Mouse (Mus musculus): ENCODE data around the gene Ankrd24.
"Not testable (repeated sequence)": the region's sequence is repeated elsewhere in the genome, so short reads cannot be mapped to it uniquely, and the experiment has no call there.

Gene Ankrd24

DNA sequence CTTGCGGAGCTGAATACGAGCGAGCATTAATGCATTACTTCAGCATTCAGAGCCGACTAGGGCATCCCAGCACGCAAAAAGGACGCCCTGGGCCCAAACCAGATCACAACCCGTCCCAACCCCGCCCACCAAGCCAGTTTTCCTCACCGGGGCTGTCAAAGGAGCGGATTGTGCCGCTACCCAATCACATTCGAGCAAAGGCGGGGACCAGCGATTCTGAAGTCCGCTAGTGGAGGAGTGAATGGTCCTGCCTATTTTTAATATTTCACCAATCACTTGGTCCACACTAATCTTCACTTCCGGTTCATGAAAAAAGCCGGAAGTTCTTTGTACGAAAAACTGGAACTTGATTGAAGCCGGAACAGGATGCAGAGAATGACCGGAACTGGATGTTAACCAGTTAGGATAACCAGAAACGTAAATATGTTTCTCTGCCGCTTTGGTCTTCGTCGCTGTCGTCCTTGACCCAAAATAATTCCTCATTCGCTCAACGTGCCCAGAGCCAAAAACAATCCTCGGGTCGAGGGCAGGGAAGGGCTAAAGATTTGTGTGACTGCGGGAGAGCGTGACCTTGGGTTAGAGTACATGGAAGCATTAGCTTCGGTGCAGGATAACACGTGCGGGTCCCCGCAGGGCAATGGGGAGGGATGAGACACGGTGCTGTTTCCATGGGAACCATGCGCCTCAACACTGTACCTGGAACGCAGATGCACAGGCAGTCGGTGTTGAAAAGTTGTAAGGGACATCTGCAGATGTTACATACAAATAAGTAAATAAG, 22.2 kb upstream of the Ankrd24 start, which contains the start of gene BC025920:
TSS of gene BC025920 (plus strand) at position 297 of the 778 bp plus-strand sequence.
- peak; percentile 91 for DNase-seq (ENCODE audit: low read depth)

DNA sequence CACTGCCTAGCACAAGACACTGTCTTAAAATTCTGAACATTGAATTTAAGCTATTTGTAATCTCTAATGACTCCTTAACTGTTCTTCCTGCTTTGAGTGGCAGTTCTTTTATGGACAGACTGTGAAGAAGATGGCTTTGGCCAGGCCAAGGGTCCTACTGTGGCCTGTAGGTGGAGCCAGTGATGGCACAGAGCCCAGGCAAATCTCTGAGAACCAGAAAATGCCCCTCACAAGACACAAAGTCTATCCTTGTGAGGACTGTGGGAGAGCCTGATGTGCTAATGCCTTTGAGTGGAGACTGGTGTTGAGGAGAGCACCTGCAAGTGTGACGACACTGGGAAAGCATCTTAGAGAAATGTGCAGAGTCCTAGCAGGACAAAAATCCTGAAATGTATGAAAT, 20.0 kb upstream of the Ankrd24 start:
- no peak for DNase-seq (ENCODE audit: low read depth)

DNA sequence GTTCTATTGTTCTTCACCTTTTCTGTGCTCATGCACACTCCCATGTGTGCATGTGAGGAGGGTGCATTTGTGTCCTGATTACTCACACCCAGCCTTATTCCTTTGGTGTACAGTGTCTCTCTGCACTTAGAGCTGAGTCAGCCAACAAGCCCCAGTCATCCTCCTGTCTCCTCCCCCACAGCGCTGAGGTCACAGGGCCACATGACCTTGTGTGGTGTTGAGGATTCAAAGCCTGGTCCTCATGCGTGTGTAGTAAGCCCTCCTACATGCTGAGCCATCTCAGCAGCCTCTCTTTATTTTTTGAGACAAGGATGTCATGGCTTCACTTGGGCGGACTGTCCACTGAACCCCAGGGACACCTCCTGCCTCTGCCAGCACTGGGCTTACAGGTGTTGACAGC, 15.6 kb upstream of the Ankrd24 start:
- DNase-seq (ENCODE audit: low read depth): no peak

DNA sequence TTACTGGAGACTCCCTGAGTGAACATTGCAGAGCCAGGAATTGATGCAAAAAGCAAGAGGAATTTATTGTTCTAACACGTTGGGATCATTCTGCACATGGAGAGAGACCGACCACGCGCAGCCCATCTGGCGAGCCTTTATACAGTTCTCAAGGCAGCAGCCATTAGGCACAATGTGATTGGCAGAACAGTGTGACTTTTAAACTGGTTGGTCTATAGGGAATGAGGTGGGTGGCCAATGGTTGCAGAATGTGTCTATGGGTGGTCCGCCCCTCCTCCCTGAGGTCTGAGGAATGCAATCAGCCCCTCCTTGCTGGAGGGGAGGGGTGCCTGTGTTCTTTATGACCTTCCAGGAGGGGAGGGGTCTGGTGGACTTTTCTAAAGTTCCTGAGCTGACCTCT, 12.9 kb upstream of the Ankrd24 start:
- no peak for DNase-seq (ENCODE audit: low read depth)

DNA sequence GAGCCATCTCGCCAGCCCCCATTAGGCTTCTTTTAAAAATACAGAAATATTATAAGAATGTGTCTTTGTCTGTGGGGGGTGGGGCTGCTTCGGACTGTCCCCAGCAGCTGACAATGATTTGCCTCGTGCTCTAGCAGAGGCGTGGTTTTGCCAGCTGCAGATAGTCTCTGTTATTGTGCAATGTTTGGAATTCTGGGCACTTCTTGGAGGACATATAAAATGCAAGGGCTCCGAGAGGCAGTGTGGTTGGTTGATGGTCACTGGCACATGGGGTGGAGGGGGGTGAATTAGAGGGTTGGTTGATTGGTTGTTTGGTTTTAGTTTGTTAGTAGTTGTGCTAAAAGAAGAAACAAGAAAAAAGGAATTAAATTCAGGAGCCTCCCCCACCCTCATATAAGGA, 8.4 kb upstream of the Ankrd24 start:
- DNase-seq (ENCODE audit: low read depth): no peak

DNA sequence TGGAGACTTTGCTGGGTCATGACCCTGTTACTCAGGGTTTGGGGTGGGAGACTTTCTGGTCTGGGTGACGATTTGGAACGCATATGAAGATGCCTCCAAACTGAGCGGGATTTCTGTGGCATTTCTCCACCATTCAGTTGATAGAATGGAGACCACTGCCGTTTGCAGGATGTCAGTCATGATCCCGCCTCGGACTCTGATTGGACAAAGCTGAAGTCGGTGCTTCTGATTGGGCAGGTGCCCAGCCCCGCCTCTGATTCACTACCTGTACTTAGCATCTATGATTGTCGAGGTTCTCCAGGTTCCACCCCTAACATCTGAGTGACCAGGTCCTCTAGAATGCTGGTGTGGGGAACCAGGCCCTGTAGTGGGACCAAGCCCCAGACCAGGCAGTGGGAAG, 7.6 kb upstream of the Ankrd24 start:
- no peak for DNase-seq (ENCODE audit: low read depth)

DNA sequence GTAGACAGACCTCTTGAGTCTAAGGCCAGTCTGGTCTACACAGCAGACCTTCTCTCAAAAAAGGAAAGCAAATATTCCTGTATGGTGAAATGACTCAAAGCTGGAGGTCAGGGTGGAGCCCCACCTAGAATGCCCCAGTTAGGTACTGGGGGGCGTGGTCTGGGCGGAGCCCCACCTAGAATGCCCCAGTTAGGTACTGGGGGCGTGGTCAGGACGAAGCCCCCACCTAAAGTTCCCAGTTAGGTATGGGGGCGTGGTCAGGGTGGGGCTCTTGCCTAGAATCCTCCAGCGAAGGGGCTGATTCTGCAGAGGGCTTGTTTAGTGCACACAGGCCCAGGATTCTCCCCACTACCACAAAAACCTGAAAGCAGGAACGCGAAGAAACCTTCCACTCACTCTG, 4.9 kb upstream of the Ankrd24 start:
- no peak for DNase-seq (ENCODE audit: low read depth)

DNA sequence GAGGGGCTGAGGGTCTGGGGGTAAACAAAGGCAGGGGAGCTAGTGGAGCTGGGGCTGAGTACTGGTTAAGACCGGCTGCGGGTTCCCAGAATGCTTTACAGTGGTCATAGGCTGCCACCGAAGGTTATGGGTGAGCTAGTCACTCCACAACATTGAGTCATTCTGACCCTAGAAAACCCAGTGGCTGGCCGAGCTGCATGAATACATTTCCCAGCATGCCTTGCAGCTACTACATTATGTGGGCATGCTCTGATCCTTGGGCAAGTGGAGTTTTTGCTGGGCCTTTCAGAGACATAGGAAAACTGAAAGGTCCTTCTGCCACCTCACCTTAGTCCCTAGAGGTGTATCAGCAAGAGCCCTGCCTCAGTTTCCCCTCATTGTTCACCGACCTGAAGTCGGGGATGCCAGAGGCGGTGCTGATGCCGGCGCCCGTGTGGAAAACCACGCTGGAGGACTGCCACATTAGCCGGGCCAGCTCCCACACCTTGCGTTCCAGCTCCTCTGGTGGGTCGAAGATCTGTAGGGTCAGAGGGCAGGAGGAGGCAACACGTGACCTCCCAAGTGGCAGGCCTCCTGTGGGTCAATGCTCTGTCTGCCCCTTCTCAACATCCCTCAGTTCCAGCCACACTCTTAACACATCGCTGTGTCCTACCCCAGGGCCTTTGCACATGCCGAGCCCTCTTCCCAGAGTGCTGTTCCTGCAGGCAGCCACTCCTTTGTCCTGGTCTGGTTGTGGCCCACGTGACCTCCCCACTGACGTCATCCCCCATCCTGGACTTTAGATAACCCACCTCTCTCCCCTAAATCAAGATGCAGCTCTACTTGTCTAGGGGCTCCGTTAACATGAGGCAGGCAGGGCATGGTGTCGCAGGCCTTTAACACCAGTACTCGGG, 2.0 kb upstream of the Ankrd24 start:
- no peak for DNase-seq (ENCODE audit: low read depth)

DNA sequence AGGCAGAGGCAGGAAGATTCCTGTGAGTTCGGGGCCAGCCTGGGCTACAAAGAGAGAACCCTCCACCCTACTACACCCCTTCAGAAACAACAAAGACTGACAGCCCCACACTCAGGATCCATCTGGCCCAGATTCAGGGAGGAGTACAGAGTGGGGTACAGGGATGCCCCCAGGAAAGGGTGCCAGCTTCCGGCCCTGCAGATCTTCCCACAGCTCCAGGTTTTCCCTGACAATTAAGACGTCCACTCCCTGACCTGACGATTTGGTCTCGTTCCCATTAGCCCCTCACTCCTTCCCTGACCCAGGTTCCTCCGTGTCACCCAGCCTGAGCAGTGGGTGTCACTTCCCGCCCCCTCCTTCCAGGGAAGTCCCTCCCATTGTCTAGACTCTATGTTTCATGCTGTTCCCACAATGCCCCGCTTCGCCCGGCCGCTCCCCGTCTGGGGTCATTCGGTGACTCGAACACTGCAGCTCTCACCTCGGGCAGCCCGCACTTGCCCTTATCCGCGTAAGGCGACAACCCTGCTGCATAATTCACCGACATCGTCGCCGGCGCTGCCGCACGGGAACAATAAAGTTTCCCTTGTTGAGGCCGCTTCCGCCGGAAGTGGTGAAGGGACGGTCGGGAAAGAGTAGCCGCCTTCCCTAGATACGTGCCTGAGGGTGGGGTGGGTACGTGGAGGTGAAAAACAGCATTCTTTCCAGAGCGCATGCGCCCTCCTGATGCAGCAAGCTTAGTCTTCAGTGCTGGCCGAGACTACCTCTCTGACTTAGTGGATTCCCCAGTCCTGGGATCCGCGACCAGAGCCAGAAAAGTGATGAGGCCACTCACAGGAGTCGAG, 1.1 kb upstream of the Ankrd24 start, which contains the start of gene Sirt6:
TSS of gene Sirt6 (minus strand) at position 804 of the 842 bp plus-strand sequence.
- DNase-seq (ENCODE audit: low read depth): peak; percentile 96

DNA sequence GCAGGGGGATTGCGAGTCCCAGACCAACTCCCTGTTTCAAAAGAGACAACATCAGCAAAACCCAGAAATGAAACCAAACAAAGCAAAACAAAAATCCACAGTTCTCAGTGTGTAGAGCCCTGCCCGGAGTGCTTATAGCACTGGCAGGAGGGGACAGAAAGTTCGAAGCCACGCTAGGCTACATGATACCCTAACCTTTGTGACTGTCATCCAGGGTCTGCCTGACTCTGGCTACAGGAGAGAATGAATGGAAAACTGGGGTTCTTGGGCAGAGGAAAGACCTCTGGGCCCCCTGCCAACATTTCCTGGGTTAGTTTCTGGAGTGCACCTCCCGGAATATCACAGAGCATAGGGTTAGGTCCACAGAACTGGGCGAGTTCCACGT, 512 bp upstream of the Ankrd24 start:
- DNase-seq (ENCODE audit: low read depth): no peak

DNA sequence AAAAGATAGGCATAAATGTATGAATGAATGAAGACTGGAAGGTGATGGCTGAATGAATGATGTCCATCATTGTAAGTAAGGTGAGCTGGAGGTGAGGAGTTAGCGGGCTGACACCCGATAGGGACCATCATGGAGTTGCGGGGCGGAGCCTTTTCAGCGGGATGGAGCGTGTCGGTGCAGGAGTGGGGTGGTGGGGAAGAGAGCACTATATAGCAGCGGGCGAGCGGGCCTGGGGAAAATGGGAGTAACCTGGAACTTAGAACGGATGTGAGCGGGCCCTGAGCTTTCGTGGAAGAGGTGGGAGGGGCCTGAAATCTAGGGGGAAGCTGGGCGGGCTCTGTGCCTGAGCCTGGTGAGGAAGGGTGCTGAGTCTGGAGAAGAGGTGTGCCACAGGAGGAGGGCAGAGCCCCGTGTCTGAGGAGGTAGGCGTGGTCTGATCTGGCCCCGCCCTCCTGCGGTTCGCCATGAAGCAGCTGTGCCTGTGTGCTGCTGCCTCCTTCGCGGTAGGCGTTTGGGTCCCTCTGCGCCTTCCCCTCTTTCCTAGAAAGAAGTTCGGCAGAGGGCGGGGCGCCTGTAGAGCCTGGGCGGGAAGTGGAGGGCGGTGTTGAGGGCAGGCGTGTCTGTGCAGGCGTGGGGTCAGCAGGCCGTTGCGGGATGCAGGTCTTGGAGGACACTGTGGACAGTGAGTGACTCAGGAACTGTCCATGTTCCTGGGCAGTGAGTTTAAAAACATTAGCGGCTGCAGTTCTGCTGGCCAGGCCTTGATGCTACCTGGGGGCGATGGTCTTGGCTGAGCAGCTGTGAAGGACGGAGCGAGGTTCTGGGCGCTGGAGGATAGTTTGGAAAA, 5.1 kb downstream of the Ankrd24 start:
- peak; percentile 91 for DNase-seq (ENCODE audit: low read depth)

DNA sequence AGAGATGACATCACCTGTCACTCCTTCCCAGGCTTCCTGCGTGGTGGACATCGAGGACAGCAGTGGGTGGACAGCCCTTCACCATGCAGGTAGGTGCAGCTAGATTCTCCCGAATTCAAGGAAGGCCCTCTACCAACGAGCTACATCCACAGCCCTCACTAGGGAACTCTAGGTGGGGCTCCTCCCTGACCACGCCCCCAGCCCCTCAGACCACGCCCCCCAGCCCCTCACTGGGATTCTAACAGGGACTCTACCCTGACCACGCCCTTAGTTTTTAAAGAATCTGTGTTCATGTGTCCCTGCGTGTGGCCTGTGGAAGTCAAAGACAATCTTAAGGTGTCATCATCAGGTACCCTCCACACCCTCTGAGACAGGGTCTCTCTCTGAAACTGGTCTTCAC, 8.0 kb downstream of the Ankrd24 start:
- DNase-seq (ENCODE audit: low read depth): no peak

DNA sequence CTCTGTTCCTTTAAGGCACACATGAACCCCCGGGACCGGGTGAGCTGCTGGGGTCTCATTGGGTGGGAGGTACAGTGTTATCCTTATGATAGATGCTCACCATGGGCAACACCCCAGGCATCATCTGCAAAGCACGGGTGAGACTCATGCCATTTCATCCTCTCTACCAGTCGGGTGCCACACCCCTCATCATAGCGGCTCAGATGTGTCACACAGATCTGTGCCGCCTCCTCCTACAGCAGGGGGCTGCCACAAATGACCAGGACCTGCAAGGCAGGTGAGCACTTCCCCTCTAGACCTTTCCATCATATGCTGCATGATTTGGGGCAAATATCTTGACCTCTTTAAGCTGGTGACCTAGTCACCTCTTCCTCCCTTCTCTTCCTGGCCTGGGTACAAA, 9.8 kb downstream of the Ankrd24 start:
- no peak for DNase-seq (ENCODE audit: low read depth)

DNA sequence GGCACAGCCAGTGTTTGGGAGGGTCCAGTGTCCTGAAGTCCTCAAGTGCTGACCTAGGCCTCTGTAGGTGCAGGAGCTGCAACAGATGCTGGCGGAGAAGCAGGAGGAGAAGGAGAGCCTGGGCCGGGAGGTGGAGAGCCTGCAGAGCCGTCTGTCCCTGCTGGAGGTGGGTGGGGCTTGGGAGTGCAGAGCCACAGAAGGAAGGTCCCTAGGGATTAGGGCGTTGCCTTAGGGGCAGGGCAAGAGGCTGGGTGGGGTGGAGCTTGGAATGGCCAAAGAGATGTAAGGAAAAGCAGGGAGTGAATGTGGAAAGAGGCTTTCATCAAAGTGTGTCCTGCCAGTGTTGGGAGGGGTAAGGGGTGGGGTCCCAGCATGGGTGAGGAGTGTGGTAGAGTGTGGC, 12.5 kb downstream of the Ankrd24 start:
- DNase-seq (ENCODE audit: low read depth): not testable (repeated sequence)

DNA sequence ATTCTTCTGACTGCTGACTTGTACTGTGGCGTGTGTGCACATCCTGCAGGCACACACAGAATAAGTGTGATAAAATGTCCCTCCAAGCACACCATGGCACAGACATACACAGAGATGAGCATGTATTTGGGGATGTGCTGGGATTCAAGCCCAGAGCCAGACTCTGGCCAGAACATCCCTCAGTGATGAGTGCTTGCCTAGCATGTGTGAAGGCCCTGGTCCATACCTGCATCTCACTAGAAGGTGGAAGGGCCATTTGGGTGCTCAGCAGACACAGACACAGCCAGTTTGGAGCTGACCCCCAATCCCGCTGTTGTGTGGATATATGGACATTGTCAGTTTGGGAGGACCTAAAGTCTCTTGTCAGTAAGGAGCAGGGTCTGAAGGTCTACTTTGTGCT, 13.2 kb downstream of the Ankrd24 start:
- no peak for DNase-seq (ENCODE audit: low read depth)

DNA sequence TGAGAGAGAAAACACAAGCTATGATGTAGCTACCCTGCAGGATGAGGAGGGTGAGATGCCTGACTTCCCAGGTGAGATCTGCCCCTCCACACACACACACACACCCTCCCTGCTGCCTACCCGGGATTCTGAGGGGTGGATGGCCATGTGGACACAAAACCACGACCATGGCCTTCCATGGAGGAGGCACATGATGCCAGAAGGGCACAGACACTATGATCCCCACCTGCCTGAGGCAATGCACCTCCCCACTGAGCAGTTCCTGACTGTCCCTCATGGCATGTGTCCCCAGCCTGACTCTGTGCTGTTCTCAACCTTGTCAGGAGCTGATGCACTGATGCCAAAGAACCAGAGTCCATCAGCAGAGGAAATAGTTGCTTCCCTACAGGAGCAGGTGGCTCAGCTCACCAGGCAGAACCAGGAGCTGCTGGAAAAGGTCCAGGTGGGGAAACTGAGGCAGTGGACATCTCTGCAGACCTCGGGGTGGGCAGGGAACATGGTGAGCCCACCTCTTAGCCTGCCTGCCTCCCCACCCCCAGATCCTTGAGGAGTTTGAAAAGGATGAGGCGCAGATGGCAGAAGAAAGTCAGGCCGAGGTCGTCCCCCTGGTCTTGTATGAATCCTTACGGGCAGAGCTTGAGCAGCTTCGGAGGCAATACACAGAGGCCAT, 13.8 kb downstream of the Ankrd24 start:
- DNase-seq (ENCODE audit: low read depth): no peak

DNA sequence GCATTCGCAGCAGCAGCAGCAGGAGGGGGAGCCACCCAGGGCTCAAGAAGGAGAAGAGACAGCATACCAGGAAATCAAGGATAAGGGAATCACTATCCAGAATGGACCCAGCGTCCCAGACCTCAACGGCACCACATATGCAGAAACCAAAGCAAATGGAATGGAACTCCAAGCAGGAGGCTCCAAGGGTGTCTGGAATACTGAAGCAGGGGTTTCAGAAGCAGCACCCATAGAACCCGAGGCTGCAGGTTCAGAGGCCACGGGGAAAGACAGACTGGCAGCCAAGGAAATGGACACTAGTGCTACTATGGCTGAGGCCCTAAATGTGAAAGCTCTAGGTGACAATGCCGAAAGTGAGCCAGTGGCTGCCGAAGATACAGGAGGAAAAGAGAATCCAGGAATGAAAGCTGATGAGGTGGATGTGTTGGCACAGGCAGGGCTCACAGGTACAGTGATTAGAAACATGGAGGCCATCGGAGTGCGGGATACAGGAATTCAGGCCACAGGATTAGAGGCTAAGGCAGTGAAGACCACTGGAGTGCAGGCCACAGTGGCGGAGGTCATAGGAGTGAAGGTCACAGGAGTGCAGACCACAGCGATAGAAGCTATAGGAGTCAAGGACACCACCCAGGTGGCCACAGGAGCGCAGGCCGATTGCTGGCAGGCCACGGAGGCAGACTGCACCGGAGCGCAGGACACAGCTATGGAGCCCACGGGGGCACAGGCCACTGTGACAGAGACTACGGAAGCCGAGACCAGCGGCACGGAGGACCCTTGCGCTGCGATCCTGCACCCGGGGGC, 14.5 kb downstream of the Ankrd24 start:
- DNase-seq (ENCODE audit: low read depth): no peak

DNA sequence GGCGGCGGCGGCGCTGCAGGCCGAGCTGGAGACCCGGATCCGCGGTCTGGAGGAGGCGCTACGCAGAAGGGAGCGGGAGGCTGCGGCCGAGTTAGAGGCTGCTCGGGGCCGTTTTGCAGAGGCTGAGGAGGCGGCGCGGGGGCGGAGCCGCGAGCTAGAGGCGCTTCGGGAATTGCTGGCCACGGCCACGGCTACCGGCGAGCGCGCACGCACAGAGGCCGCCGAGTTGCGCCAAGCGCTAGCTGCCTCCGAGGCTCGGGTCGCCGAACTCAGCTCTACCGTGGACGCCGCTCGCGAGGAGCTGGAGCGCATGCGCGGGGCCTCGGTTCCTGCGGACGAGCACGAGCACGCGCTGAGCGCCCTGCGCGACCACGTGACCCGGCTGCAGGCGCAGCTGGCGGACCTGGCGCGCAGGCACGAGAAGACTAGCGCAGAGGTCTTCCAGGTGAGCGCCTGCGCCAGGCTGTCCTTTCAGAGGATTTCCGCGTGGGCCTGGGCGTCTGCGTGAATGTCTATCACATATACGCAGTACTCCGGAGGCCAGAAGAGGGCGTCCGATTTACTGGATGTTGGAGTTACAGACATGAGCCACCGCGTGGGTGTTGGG, 15.2 kb downstream of the Ankrd24 start:
- peak; percentile 97 for DNase-seq (ENCODE audit: low read depth)

DNA sequence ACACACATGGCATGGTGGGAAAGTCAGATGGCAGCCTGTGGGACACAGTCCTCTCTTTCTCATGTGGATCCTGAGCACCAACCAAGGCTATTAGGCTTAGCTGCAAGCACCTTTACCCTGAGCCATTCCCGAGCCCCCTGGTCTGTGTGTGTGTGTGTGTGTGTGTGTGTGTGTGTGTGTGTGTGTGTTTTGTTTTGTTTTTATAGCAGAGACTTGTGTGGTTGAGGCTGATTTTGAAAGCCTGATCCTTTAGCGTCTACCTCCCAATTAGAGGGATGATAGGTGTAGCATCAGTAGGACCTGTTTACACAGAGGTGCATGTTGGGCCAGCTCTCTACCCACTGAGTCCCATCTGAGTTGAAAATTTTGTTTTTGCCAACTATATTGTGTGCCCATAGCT, 15.8 kb downstream of the Ankrd24 start:
- DNase-seq (ENCODE audit: low read depth): no peak
